Mouse (Mus musculus) v-Abl transformed pro-B cells (cell line): Measurements from ENCODE around the gene Cct8.

Experiments
- in situ Hi-C, 2 experiments: fragments of 400-800 bp; cut with MboI; formaldehyde crosslinking; loops; one replicate each; pipeline ENCODE4 v1.15.1; 2025; ENCODE audit not compliant: unreplicated experiment in 2 of 2

Cct8 gene

DNA sequence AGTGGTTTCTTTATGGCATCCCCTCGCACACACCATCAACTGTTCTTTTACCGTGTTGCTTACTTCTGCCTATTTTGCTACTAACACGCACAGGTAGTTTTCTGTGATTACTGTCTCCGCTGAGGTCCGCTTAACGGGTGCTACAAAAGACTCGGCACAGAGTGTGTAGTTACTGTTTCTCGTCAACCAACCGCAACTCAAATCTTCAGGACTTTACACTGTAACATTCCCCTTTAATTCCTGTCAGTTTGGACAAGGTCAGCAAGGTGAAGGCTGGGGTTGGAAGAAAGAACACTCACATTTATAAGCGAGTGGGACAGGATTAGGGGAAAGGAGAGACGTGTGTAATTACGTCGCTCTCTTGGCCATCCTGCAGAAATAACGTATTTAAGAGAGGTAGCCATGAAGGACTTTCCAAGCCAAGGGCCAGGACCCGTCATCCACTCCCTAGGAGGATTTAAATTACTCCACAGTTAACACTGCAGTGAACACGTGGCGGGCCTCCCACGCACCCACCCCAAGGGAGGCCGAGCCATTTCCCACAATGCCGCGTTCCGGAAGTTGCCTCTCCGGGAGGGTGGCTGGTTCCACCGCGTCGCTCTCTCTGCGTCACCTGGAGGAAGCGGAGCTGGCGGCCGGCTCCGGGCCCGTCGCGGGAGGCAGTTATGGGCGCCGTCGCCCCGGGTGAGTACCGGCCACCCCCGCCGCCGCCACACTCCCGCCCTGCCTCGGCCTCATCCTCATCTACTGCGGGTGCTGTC lies 41.1 kb downstream of the Cct8 start, which contains the start of gene Usp16:
Gene Usp16 (plus strand): TSS at position 285 of the 761 bp plus-strand sequence.
- in situ Hi-C loops = no loop called here

DNA sequence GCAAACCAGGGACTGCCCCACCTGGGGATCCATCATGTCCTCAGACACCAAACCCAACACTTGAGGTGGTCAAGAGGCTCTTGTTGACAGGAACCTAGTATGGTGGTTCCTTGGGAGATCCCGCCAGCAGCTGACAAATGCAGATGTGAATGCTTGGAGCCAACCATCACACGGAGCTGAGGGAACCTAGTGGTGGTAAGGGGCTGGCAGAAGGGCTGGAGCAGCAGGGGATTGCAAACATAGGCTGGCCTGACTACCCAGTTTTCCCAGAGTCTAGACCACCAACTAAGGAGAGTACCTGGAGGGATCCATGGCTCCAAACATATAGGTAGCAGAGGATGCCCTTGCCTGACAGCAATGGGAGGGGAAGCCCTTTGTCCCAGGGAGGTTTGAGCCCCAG lies 42.4 kb downstream of the Cct8 start:
- in situ Hi-C loops = no loop called here

DNA sequence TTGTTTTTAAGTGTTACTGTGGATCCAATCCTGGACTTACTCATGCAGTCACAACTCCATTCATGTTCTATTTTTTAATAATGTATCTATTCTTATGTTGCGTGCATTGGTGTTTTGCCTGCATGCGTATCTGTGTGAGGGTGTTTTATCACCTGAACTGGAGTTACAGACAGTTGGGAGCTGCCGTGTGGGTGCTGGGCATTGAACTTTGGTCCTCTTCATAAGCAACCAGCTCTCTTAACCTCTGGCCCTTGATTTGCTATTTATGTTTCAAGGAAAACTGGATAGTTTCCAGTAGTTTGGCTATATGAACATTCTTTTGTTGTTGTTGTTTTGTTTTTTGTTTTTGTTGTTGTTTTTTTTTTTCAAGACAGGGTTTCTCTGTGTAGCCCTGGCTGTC lies 50.1 kb downstream of the Cct8 start:
- in situ Hi-C loops = no loop called here

DNA sequence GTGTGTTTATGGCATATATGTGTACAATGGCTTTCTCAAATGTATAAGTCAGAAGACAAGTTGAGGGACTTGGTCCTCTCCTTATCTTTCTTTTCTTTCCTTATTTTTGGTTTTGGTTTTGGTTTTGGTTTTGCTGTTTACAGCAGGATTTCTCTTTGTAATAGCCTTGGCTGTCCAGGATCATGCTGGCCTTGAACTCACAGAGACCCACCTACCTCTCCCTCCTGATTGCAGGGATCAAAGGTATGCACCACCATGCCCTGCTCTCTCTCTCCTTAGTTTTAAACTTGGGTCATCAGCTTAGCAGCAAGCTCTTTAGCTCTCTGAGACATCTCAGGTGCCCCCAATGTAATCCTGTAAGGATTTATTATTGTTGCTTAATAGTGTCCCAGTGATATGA lies 50.6 kb downstream of the Cct8 start:
- in situ Hi-C loops = no loop called here

DNA sequence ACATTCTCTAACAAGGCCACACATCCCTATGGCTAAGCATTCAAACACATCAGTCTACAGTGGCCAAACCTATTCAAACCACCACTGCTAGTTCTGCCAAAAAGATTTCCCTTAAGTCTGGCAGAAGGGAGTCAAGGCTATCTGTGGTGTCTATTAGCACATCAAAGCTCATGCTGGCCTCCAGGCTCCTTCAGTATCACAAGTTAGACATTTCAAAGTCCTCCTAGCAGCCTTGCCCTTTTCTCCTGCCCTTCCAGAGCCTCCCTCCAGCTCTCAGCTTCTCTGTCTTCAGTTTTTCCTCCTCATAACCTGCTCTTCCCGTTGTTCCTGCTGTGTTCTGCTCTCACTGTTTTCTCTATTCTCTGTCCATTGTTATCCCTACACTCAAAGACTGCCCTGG lies 51.6 kb downstream of the Cct8 start:
- in situ Hi-C loops = no loop called here

DNA sequence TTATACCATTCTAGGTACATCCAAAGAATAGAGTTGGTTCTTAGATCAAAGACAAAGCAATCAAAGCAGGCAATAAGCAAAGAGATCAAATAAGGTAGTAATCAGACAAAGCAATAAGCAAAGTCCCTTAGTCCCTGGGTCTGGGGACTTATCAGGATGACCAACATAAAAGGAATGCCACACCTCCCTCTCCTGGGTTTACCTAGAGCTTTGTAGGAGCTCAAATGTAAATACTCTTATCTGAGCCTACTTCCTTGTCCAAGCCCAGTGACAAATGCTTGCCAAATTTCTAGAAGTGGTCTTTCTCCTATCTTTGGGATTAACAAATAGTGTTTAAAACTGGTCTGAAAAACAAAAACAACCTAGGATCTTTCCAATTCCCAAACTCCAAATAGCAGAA lies 52.4 kb downstream of the Cct8 start:
- in situ Hi-C loops = no loop called here

DNA sequence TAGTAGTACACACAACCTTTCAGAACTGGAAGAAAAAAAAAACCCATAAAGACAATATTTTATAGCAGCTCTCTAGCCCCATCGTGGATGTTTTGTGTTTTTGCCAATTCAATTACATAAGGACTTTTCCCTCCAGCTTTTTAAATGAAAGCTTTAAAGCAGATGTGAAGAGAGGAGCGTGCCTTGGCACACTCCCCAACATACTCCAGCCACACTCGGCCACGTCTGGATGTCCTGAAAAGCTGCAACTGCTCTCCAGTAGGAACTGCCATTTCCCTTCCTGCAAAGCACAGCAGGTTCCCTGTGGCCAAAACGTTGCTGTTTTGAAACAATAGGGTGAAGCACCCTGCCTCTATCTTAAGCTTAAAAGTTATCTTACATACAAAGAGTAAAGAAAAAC lies 53.4 kb downstream of the Cct8 start:
- in situ Hi-C loops = no loop called here

DNA sequence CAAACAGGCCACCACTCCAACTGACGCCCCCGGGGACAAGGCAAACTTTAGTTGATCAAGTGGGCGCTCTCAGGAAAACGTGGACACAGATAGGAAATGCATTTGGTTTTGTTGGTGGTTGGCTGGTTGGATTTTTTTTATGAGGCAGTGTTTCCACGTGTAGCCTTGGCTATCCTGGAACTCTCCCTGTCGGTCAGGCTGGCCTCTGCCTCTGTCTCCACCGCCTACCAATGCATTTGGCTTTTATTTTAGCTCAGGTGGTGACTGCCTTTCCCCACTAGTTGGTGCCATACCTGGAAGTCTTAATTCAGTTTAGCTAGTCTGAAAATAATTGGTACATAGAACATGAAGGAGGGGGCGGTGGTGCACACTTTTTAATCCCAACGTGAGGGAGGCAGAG lies 54.6 kb downstream of the Cct8 start:
- in situ Hi-C loops = no loop called here

DNA sequence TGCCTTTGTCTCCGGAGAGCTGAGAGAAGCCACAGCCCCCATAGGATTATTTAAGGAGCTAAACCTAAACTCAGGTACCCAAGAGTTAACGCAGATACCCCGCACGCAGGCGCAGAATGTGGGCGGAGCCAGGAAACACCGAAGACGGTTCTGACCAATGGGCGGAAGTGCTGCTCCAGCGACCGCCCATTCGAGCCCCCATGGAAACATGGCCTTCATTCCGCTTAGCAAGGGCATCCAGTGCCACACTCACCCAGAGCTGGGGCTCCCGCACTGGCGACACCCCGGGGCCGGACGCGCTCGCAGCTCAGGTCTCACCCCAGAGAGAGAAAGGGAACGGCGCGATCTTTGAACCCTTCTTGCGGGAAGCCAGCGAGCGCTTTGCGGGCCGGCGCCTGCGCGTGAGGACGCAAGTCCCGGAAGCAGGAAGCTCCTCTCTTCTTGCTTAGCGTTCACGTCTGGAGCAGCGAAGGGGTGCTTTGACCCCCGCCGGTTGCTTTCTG lies 55.4 kb downstream of the Cct8 start, which contains the start of gene Rwdd2b:
Gene Rwdd2b (minus strand): TSS at position 390 of the 503 bp plus-strand sequence.
- in situ Hi-C loops = no loop called here

DNA sequence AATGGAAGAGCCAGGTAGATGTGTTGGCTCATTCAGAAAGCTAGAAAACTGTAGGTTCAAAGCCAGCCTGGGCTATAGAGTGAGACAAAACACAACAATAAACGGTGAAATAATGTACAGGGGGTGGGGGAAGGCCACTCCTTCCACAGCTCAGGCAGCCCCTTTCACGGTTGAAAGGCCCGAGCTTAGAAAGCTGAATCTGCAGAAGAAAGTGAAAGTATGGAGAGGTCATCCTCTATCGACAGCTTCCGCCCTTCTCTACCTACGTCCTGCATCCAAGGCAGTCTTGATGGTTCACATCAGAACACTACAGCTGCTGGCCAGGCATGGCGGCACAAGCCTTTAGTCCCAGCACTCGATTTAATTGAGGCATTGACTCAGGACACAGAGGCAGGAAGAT lies 57.0 kb downstream of the Cct8 start:
- in situ Hi-C loops = no loop called here

DNA sequence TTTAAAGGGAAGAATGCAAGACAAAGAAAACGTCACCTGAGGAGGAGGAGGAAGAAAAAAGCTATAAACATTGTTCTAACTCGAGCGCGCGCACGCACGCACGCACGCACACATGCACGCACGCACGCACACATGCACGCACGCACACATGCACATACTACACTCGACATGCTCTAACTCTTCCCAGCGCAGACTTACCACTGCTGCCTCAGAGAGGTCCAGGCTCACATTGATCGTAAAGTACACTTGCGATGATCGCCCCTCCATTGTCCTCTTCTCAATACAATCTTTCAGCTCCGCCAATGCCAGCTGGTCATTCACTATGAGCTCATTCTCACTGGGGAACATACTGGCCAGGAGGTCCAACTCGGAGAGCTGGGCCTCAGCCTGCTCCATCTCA lies 58.6 kb downstream of the Cct8 start:
- in situ Hi-C loops = no loop called here

DNA sequence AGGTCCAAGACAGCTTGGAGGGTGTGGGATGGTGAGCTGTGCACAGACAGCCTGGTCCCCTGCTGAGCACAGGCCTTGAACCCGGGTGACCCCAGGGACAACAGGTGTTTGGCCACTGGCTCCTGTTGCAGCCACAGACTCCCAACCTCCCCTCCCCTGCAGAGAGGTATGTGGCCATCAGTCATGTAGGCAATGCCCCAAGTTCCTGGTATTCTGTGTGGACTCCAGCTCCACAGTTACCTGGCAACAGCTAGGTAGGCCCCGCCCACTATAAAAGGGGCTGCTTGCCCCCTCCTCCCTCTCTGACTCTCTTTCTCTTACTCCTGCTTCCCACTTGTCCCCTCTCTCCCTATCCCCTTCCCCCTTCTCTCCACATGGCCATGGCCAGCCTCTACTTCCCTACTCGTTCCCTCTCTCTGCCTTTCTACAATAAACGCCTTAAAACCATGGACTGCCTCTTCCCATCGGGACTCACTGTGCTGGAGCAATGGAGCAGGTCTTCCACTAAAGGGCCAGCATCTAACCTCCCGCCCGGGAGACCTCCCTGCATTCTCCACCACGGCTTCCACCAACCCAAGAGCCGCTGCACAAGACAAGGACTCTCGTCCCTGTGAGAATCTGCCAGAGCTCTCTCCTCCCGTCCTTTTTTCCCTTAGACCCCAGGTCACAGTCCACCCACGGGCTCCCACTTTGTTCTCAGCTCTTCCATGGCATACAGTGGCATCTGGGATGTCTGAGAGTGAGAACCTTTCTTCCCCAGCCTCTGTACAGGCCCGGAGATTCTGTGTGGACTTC lies 60.1 kb downstream of the Cct8 start:
- in situ Hi-C loops = no loop called here

DNA sequence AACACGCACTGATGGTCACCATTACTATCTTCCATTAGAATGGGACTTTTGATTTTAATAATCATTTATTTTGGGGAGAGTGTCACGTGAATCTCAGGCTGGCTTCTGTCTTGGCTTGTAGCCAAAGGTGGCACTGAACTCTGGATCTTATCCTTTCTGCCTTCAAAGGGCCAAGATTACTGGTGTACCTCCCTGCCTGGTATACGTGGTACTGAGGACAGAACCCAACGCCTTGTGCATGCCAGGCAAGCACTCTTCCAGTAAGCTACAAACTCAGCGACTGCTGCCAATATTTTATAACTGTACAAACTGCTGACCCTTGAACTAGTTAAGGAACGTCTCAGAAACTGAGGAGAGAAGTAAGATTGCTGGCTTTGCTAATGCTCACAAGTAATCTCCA lies 60.7 kb downstream of the Cct8 start:
- in situ Hi-C loops = no loop called here

DNA sequence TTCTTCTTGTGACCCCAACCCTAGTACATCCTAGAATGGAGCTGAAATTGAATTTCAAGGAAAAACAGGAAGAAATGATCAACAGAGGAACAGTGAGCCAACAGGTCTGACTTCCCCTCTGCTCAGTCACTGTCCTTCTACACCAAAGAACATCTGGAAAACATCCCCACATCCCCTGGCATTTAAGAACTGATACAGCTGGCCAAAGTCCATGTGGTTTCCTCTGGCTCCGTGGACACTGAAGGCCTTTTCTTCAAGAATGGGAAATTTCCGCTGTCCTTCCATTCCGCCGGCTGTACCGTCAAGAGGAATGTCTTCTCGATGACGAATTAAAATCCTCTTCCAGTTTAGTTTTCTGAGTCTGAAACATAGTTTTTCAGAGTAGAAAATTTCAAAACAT lies 61.4 kb downstream of the Cct8 start:
- in situ Hi-C loops = no loop called here
